Mouse (Mus musculus): Measurements from ENCODE around the gene Vmn2r70. TPM values are rescaled to one million over a fixed set of nuclear protein-coding genes. Genes with fewer than 3 reads are reported as not detected.

Vmn2r70 gene
- not detected in 2 replicates for polyA plus RNA-seq (2016; fragmentation: Nextera tagmentation; extraction: Ambion mirVana)

DNA sequence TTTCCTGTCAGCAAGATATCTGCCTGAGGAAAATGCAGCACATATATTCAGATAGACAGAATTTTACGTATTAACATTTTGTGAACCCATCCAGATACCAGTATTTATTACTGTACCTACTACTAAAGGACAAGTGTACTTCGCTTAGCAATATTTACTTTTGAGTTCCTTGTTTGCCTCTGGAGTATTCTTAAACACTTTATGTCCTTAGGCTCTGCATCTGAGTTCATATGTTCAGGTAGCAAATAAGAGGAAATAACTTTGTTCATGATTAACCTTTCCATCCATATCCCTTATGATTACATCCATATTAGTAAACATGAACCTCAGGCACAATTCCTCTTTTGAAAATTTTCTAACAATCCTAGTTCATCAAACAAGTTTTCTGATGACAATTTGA, at the start of gene Vmn2r70:
TSS of gene Vmn2r70 (minus strand) at position 101 of the 400 bp plus-strand sequence.
- no peak for ATAC-seq (ENCODE audit: insufficient number of reproducible peaks, insufficient read depth, low FRiP score, low TSS enrichment, low read depth)
- H3K27ac ChIP-seq, result no peak within 1 kb of the TSS
- H3K9ac ChIP-seq (replicated peaks), result no peak within 1 kb of the TSS
- no peak within 1 kb of the TSS for H3K4me2 ChIP-seq
- H3K36me3 ChIP-seq, result no peaks in the 10 kb centered on the region
- 80% methylated on average over 2 of the region's 2 CpGs for WGBS
- no peak within 1 kb of the TSS for H3K4me3 ChIP-seq (replicated peaks)
- H3K4me1 ChIP-seq (replicated peaks), result no peaks in the 10 kb centered on the region
- no peaks in the 10 kb centered on the region for H3K27me3 ChIP-seq
- H3K9me3 ChIP-seq, result no peaks in the 10 kb centered on the region

- 83% methylated on average over 5 of the region's 5 CpGs for WGBS
- Histone ChIP-seq H3K4me3 (replicated peaks) (no peak within 1 kb of the TSS), H3K27me3 (no peaks in the 10 kb centered on the region), H3K4me2 (no peak within 1 kb of the TSS), H3K9ac (replicated peaks) (no peak within 1 kb of the TSS), H3K27ac (no peak within 1 kb of the TSS), H3K9me3 (peaks cover 6% of the 10 kb centered on the region; the same call in 1 of the 2 replicates), H3K4me1 (replicated peaks) (no peaks in the 10 kb centered on the region), H3K36me3 (no peaks in the 10 kb centered on the region)
- ATAC-seq (ENCODE audit: insufficient number of reproducible peaks, insufficient read depth, low FRiP score, low TSS enrichment, low read depth), result no peak
These were observed 6.2 kb downstream of the Vmn2r70 start, which contains the start of gene Vmn2r71 for GRCm38 (mm10) chr7:85562787-85563186. TSS of gene Vmn2r71 (plus strand) at chr7:85563087.

GRCm38 (mm10) chr7:85543118-85543517, 25.9 kb downstream of the Vmn2r70 start:
- Histone ChIP-seq H3K27ac (no peak overlapping the region), H3K4me2 (no peak overlapping the region), H3K4me3 (replicated peaks) (no peak overlapping the region), H3K9ac (replicated peaks) (no peak overlapping the region), H3K27me3 (no peaks in the 10 kb centered on the region), H3K9me3 (peaks cover 19% of the 10 kb centered on the region; the same call in 1 of the 2 replicates), H3K36me3 (no peaks in the 10 kb centered on the region), H3K4me1 (replicated peaks) (no peaks in the 10 kb centered on the region)
- ATAC-seq (ENCODE audit: insufficient number of reproducible peaks, insufficient read depth, low FRiP score, low TSS enrichment, low read depth), result no peak
- 62% methylated on average over 2 of the region's 2 CpGs for WGBS

DNA sequence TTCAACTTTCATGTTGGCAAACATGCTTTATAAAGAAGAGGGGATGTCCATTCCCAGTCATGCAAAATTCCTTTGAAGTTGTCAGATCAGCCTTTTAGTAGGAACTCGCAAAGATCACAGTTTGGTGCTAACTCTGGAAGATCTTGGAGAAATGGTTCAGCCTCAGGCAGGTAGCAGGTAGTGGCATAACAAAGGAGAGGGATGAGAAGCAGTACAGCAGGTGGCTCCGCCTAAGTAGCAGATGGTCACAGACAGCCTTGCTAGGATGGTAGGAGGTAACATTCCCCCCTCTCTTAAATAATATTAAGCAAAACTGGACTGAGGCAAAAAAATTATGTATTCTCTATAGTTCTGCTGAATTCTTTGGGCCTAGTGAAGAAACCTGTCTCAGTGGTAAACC, 26.9 kb downstream of the Vmn2r70 start:
- peaks cover 19% of the 10 kb centered on the region; the same call in 1 of the 2 replicates for H3K9me3 ChIP-seq
- no peak overlapping the region for H3K4me3 ChIP-seq (replicated peaks)
- H3K27ac ChIP-seq, result no peak overlapping the region
- ATAC-seq (ENCODE audit: insufficient number of reproducible peaks, insufficient read depth, low FRiP score, low TSS enrichment, low read depth), result no peak
- no peaks in the 10 kb centered on the region for H3K27me3 ChIP-seq
- WGBS, result 93% methylated on average over 2 of the region's 2 CpGs
- no peak overlapping the region for H3K9ac ChIP-seq (replicated peaks)
- H3K4me2 ChIP-seq, result no peak overlapping the region
- no peaks in the 10 kb centered on the region for H3K4me1 ChIP-seq (replicated peaks)
- H3K36me3 ChIP-seq, result no peaks in the 10 kb centered on the region

Other genes with a start within 250 kb of the Vmn2r70 start
- gene Vmn2r69, start 153.3 kb downstream of the Vmn2r70 start, polyA plus RNA-seq (2016; fragmentation: Nextera tagmentation; extraction: Ambion mirVana), result not detected in 2 replicates
- gene Vmn2r71, start 6.1 kb downstream of the Vmn2r70 start, polyA plus RNA-seq (2016; fragmentation: Nextera tagmentation; extraction: Ambion mirVana), result not detected in 2 replicates
- gene Vmn2r72, start 185.9 kb upstream of the Vmn2r70 start, polyA plus RNA-seq (2016; fragmentation: Nextera tagmentation; extraction: Ambion mirVana), result not detected in 2 replicates

Data from limb, embryonic 12.5 days (tissue).